Mouse (Mus musculus): Measurements from ENCODE around the gene Cpm.

The Cpm gene

DNA sequence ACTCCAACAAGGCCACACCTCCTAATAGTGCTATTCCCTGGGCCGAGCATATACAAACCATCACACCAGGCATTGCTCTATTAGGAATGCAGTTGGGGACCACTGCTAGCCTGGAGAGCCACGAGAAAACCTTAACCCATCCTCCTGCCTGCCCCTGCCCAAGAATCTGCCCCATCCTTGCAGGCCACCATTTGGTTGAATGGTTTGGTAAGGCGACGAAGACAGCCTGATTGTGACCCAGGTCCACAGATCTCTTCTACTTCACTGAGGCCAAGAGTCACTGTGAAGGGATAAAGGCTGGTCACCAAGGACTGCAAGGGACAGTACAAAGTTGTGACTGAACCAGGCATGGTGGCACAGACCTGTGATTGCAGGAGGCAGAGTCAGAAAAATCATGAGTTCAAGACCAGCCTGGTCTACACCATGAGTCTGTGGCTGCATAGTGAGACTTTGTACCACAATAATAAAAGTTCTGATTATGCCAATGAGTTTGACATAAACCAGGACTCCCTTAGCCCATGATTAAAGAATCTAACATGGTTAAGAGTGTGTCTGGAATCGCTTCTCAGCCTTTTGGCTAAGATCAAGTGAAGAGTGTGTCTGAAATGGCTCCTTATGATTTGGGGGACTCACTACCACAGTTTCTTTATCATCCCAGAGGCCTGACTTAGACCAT is 17.3 kb downstream of the Cpm start:
- DNase-seq (ENCODE audit: low read depth, low spot score), result no peak

DNA sequence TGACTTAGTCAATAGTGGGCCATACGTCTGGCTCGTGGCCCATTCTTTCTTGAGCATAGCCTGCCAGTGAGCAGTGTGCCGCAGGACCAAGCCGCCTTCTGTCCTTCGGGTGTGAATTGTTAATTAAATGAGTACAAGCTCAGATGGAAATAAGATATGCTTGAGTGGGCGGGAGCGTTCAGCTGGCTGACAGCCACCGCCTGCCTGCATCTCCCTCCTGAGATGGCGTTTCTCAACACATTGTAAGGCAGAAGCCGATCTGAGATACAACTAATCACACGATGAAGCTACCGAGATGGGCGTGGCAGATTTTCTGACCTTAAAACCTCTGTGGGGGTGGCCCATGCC is 17.8 kb downstream of the Cpm start:
- no peak for DNase-seq (ENCODE audit: low read depth, low spot score)

DNA sequence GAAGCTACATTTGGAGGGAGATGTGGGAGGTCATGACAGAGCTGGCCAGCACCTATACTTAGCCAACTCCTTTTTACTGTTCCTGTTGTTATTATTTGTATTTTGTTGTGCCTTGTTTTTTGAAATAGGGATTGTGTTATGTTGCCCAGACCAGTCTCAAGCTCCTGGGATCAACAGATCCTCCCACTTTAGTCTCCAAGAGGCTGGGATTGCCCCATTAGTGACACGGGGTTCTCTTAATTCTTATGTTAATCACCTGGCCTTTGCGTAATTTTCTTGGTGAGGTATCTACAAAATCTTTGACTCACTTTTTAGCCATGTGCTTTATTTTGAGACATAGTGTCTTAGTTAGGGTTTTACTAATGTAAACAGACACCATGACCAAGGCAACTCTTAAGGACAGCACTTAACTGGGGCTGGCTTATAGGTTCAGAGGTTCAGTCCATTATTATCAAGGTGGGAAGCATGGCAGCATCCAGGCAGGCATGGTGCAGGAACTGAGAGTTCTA is 18.7 kb downstream of the Cpm start:
- DNase-seq (ENCODE audit: low read depth, low spot score), result no peak

DNA sequence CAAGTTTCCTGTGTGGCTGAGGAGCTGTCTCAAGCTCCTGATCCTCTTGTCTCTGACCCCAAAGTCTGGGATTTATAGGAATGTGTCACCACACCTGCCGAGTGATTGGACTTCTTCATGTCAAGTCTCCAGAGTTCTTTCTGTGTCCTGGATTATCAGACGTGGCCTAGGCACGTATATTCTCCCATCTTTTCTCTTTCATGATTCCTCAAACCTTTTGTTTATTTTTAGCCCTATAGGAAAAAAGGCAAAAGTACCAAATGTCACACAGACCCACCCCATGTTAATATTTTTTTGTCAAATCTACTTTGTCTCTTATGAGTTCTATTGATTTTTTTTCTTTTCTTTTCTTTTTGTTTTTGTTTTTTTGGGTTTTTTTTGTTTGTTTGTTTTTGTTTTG is 19.3 kb downstream of the Cpm start:
- no peak for DNase-seq (ENCODE audit: low read depth, low spot score)

DNA sequence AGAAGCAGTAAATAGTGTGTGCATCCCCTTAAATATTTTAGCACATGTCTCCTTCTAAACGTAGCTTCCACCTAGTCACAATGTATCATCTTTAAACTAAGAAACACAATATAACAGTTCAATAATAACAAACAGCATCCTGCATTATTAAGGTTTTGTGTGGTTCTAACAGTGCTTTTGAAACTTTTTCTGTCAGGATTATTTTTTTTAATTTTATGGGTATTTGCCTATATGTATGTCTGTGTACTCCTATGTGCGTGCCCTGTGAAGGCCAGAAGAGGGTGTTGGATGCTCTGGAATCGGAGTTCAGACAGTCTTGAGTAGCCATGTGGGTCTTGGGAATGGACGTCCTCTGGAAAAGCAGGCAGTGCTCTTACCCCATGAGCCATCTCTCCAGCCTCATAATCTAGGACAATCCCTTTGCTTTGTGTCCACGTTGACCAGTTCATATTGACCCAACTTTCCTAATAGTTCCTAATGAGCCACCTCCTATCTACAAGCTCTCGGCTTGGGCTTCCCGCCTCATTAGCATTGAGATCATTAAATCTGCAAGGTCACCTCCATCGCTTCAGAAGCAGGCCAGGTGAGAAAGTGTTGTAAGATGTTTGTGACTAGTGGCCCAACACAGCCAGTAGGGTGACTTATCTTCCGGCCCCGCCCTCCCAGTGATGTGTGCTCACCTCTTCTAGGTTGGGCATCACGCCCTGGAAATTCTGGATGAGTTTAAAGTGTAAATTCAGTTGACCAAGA is 20.2 kb downstream of the Cpm start:
- no peak for DNase-seq (ENCODE audit: low read depth, low spot score)

DNA sequence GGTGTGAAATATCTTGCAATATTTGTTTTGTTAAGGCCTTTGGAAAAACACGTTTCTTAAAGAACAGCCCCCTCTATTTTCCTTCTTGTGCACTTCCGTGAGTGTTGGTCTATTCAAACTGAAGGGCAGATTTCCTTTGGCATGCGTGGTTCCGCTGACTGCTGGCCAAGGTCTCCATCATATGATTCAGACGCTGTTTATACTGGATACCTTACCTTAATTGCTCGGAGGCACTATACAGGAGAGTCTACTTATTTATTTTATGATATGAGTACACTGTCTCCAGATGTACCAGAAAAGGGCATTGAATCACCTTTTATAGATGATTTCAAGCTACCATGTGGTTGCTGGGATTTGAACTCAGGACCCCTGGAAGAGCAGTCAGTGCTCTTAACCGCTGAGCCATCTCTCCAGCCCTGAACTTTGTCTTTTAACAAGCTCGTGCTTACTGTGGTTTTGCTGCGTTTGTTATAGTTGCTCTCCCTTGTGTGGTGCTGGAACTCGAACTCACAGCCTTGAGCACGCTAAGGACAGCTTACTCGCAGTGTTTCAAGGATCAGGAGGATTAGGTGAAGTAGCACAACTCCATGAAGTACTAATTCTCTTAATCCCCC is 20.8 kb downstream of the Cpm start:
- DNase-seq (ENCODE audit: low read depth, low spot score), result no peak

DNA sequence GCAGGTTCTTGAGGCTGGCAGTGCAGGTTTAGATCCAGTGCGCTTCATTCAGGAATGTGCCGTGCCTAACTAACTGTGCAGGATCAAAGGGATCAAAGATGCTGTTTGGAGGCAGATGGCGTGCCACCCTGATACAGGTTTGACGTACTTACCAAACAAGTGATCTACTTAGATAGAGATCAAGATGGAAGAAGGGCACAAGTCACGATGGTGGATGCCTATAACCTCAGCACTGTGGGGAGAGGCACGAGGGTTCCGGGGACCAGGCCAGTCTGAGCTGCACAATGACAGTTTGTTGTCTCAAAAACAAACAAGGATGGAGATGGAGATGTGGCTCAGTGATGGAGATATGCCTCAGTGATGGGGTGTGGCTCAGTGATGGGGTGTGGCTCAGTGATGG is 21.4 kb downstream of the Cpm start:
- no peak for DNase-seq (ENCODE audit: low read depth, low spot score)

DNA sequence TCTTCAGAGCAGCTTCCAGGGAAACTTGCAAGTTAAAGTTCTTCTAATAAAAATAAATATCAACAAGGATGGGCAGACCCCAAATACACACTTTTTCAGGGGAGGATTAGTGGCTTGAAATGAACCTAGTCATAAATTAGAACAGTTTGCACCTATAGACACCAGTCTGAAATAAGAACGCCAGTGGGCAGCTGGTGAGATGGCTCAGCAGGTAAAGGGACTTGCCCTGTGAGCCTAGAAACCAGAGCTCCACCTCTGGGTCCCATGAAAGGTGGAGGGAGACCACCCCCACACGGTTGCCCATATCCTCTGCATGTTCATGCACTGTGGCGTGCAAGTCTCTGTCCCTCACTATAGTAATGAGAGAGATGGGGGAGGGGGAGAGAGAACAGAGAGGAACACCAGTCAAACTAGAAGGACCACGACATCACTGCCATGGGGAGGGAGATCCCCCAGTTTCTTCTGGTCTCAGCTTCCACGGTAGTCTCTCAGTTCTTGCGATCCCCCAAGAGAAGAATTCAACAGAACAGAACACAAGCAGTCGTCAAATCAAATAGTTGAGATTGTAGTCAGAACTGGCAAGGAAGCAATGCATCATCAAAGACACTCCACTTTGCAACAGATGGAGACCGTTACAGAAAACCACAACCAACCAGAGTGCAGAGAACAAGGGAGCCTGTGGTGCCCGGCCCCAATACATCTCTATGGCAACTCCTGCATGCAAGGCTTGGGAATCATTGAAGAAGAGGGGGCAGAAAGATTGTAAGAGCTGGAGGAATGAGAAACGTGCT is 22.5 kb downstream of the Cpm start:
- DNase-seq (ENCODE audit: low read depth, low spot score), result no peak

DNA sequence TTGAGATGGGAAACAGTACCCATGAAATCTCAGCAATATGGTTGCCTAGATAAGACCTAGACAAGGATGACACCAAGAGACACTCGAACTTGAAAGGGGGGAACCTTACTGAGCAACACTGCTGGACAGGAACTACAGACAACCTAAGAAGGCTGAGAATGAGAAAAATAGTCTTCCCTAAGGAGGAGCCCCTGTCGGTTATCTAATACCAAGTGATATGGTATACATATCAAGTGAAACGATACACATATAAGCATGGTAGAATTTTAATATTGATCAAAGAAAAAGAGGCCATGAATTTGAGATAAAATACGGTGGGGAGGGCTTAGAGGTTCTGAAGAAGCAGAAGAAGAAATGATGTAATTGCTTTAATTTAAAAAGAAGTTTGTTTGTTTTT is 23.1 kb downstream of the Cpm start:
- no peak for DNase-seq (ENCODE audit: low read depth, low spot score)

DNA sequence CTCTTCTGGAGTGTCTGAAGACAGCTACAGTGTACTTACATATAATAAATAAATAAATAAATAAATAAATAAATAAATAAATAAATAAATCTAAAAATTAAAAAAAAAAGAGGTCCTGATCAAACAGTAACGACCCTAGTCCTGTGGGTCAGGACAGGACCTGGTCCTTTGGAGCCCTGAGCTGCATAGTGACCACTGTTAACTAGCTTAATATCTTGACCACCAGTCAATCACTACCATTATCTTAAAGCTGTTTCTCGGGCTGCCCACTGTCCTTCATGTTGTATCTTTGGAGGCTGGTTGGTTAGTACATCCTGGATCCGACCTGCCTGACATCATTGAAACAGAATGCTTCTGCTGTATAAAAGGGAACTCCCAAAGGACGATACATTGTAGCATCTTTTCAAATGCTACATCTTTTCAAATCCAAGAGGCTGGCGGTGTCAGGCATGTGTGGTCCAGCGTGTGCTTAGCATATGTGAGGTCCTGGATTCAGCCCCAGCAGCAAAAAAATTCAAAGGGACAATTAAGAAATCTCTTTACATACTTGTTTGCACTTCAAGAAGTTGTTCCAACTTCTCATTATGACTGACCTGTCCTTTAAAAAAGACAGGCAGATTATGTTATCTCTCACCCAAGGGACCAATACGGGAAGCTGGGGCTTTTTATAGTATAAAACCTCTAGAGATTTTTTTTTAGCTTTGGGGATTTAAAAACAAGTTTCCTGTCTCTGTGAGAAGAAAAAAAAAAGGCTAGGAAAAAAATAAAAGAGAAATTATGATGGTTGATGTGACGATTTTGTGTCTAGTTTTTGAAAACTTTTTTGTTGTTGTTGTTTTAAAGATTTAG is 23.9 kb downstream of the Cpm start:
- no peak for DNase-seq (ENCODE audit: low read depth, low spot score)

DNA sequence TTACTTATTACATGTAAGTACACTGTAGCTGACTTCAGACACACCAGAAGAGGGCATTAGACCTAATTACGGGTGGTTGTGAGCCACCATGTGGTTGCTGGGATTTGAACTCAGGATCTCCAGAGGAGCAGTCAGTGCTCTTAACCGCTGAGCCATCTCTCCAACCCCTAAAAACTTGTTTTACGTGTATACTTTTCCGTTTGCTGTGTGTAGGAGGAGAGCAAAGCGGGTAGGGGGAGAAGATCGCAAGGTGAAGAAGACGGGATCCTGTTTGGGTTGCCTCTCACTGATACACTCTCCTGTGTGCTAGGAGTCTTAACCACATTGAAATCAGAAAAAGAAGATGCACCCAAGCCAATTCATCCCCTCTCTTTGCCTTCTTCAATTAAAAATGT is 24.5 kb downstream of the Cpm start:
- no peak for DNase-seq (ENCODE audit: low read depth, low spot score)

DNA sequence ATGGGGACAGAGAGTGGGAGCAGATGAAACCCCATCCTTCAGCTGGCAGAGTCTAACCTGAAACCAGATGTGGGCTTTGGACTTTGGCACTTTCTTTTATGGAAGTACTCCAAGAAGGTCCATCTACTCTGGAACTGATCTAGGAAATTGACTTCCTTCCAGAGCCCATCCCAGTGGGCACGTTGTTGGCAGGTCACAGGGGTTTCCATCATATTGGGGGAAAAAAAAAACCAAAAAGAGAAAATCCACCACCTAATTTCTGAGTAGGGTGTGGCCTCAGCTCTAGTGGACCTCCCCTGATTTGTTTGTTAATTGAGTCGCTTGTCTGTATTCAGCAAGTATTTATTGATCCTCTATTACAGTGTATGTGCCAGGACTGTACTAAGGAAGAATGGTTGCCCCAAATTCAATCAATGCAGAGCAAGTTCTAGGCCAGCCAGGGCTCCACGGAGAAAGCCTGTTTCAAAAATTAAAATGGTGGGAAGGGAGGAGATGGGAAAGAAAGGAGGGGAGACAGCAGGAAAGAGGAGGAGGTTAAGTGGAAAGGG is 25.4 kb downstream of the Cpm start:
- DNase-seq (ENCODE audit: low read depth, low spot score), result no peak

DNA sequence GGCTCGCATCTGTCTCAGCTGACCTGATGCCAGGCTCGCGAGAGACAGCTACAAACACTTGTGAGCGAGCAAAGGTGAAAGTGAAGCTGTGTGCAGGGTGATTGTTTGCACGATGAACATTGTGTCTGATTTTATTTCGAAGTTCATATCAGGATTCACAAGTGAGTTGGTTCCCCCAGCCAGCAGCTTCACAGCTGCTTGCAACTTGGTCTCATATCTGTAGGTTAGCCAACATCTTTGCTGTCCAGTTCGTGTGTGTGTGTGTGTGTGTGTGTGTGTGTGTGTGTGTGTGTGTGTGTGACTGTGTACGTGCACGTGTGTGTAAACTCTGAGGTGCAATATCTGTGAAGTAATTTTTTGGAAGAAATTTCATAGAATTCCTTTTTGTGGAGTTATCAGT is 26.2 kb downstream of the Cpm start:
- DNase-seq (ENCODE audit: low read depth, low spot score), result no peak

DNA sequence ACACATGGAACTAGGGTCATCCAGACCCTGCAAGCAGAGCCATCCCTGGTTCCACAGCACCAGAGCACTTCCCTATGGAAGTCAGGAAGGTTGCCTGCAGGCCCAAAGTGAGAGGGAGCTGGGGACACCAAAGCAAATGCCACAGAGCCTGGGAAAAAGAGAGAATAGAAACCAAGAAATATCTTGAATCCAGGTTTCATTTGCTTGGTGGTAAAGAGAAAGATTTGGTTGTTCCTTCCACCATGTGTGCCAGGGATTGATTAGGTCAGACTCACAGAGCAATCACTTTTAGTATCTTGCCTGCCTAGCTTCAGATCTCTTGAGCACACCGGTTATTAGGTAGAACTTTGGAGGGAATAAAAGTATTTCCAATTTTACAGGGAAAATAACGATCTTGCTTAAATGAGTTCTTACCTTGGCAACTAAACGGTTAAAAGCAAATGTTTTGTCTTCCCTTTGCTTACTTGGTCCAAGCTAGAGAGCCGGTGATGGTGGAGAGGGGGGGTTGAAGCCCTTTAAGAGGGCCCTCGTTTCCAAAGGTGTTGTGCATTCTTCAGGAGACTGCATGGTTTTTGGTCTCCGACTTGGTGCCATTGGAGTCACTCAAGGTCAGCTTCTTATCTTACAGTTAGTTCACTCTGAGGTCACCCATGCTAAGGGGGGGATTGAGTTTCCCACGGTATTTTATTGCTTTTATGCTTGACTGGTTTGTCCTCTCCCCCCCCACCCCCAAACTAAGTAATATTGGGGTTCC is 26.8 kb downstream of the Cpm start:
- no peak for DNase-seq (ENCODE audit: low read depth, low spot score)

DNA sequence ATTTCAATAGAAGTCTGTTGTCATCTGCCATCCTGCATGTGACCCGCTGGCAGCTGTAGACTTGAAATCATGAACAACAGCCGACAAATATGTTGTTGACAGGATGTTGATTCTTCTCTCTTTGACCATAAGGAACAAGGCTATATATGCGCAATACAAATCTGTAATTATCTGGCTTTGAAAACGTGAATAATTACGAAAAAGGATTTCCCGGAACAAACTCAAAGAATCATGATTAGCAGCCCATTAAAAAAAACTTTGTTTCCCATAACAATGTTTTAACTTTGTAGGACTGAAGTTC is 27.3 kb downstream of the Cpm start:
- DNase-seq (ENCODE audit: low read depth, low spot score), result no peak

DNA sequence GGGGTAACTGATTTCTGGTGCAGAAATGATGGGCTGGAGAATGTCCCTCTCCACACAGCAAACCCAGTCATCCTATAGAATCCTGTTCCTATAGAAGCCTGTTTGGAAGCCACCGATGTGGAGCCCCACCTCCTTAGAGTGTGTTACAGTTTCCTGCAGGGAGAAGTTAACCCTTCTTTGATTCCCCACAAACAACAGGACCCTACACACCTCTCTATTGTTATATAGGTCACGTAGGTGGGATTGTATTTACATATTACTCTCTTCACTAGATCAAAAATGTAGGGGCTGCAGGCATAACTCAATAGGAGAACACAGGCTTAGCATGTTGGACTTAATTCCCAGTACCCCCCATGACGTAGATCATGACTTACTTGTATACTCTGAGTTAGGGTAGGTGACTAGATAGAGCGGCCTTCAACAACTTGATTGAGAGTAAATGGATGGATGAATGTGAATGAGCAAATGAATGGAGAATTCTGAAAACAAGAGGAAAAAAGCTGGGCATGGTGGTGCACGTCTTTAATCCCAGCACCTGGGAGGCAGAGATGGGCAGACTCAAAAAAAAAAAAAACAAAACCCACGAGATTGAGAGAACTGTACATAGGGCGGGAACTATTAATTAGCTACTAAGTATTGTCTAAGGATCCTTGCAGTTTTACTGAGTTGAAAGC is 27.8 kb downstream of the Cpm start:
- no peak for DNase-seq (ENCODE audit: low read depth, low spot score)

DNA sequence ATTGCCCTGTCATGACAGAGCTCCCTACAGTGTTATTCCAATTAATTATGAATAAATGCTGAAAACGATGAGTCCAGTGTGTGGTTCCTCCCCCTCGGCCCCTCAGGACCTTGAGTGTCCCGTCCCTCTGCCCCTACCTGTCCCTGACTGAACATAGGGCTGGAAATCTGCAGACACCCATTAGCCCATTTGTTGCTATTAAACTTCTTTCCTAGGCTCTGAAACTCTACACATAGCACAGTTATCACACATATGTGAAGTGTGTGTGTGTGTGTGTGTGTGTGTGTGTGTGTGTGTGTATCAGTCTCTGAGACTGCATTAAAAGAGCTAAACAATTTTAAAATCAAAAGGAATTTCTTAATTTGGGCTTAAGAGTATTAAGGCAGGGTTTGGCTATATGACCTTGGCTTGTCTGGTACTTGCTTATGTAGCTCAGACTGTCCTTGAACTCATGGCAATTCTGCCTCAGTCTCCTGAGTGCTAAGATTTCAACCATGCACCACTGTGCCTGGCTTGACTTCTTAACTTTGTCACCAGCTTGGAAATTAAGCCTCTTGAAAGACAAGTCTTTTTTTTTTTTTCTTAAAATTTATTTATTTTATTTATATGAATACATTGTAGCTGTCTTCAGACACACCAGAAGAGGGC is 28.5 kb downstream of the Cpm start:
- no peak for DNase-seq (ENCODE audit: low read depth, low spot score)

DNA sequence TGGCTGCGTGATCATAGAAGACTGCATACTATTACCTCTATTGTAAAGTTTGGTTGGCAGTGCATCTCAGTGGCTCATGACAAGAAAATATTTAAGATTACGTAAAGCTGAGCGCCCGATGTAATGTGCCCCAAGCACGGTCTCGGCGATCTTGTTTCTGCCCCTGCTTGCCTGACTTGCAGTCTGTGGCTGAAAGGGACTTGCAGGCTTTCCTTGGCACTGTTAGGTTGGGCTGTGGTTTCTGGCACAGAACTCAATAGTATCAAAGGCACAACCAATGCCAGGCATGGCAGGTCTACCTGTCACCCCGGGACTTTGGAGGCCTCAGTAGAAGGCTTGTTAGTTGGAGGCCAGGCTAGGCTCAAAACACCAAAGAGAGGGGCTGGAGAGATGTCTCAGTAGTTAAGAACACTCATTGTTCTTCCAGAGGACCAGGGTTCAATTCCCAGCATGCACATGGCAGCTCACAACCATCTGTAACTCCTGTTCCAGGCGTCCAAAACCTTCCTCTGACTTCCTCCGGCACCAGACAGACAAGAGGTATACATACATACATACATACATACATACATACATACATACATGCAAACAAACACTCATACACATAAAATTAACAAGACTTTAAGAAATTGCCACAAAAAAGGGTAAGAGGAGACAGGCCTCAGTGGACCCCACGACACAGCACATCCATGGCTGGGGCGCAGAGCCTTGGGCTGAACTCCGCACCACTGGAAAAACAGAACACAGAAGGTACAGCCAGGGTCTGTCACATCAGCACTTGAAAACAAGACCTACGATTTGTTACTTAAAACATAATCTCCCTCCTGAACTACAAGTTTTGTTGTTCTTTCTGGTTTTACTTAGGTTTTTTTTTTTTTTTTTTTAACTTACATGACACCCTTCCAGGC is 29.5 kb downstream of the Cpm start:
- DNase-seq (ENCODE audit: low read depth, low spot score), result no peak

All from mesoderm, embryonic 11.5 days (tissue).